Mouse (Mus musculus): Measurements from ENCODE around the gene Ppil4. TPM values are rescaled to one million over a fixed set of nuclear protein-coding genes. Genes with fewer than 3 reads are reported as not detected.
A peak's percentile ranks its signal among the peaks of the same experiment; 100 is the strongest.

Ppil4 gene
- polyA plus RNA-seq, 1 experiment from 2014 or later: 49.1 TPM

DNA sequence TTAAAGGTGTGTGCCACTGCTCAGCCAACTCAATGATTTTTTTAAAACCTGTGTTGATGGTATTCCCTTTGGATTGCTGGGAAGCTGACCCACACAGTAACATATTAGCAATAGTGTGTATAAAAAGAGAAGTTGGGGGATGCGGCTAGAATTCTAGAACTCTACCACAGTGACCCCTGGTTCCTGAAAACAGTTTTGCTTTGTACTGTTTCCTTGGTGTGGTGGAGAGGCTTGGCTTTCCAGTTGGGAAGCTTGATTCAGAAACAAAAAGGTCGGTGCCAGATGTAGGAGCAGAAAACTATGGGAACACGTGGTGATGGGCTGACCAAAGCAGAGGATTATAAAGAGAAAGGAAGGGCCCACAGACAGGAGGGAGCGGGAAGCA is 32.6 kb downstream of the Ppil4 start:
- H3K9me3 ChIP-seq (replicated peaks; ENCODE audit: control insufficient read depth, low read length): no peaks in the 10 kb centered on the region
- no peak overlapping the region for H3K27ac ChIP-seq (replicated peaks; ENCODE audit: low read depth, low read length)
- no peaks in the 10 kb centered on the region for H3K4me1 ChIP-seq (ENCODE audit: control insufficient read depth, insufficient read depth, low read length)
- no peak for ATAC-seq (replicated peaks; ENCODE audit: insufficient number of reproducible peaks, low FRiP score, low TSS enrichment, low read depth)
- H3K36me3 ChIP-seq (replicated peaks; ENCODE audit: control insufficient read depth, insufficient read depth, low read depth, low read length): no peaks in the 10 kb centered on the region; the same call in 1 of the 2 replicates
- WGBS: 87% methylated on average over 4 of the region's 4 CpGs
- no peak overlapping the region for H3K4me2 ChIP-seq (ENCODE audit: low read depth, low read length)
- DNase-seq (ENCODE audit: low spot score): no peak
- H3K9ac ChIP-seq (replicated peaks; ENCODE audit: low read length): no peak overlapping the region
- H3K4me3 ChIP-seq (ENCODE audit: low read depth, low read length): no peak overlapping the region
- no peaks in the 10 kb centered on the region for H3K27me3 ChIP-seq (ENCODE audit: control insufficient read depth, insufficient read depth, low read length)

DNA sequence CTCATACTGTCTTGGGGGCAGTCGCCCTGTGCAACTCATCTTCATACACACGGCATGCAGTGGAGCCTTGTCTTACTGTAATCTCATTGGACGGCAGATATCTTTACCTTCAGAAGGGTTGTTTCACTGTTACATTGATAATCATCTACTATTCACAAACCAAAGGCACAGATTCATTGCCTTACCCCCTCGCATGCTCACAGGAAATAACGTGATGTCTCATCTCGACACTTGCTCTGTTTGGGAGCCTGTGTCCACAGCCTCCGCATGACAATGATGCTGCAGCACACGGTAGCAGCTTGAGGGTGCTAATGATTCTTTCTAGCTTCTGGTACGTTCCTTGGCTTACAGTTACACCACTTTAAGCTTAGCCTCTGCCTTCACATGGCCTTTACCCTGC is 33.4 kb downstream of the Ppil4 start:
- 91% methylated on average over 9 of the region's 9 CpGs for WGBS
- H3K36me3 ChIP-seq (replicated peaks; ENCODE audit: control insufficient read depth, insufficient read depth, low read depth, low read length): no peaks in the 10 kb centered on the region; the same call in 1 of the 2 replicates
- ATAC-seq (replicated peaks; ENCODE audit: insufficient number of reproducible peaks, low FRiP score, low TSS enrichment, low read depth) (no peak), DNase-seq (ENCODE audit: low spot score) (no peak)
- no peaks in the 10 kb centered on the region for H3K27me3 ChIP-seq (ENCODE audit: control insufficient read depth, insufficient read depth, low read length)
- no peak overlapping the region for H3K4me2 ChIP-seq (ENCODE audit: low read depth, low read length)
- no peaks in the 10 kb centered on the region for H3K4me1 ChIP-seq (ENCODE audit: control insufficient read depth, insufficient read depth, low read length)
- H3K9ac ChIP-seq (replicated peaks; ENCODE audit: low read length): no peak overlapping the region
- no peaks in the 10 kb centered on the region for H3K9me3 ChIP-seq (replicated peaks; ENCODE audit: control insufficient read depth, low read length)
- no peak overlapping the region for H3K27ac ChIP-seq (replicated peaks; ENCODE audit: low read depth, low read length)
- no peak overlapping the region for H3K4me3 ChIP-seq (ENCODE audit: low read depth, low read length)

DNA sequence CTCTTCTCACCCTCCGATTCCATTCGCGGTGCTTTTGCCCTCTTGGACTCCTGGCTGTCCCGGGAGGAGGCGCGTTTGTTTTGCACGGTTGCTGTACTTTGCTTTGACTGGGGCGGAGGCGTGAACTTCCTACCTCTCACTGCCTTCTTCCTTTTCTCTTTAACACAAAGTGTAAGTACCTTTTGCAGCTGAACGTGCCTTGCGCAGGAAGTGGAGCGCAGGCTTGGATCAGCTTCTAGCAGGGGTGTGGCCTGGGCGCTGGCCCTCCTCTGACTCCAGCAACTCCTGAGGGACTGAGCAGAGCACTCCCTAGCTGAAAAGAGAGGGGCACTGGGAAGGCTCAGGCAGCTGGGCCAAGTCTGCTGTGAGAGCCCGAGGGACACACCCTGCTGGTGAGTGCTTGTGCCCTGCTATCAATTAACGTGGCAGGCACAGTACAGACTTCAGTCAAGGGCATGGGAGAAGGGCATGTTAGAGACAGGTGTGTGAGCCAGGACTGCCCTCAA is 39.5 kb downstream of the Ppil4 start, which contains the start of gene Zc3h12d:
Zc3h12d (plus strand) TSS at position 300 of the 506 bp plus-strand sequence.
- H3K4me3 ChIP-seq (ENCODE audit: low read depth, low read length): 0 out of 2 replicates have a peak within 1 kb of the TSS, but pooled peaks have one; percentile 0
- peak within 1 kb of the TSS; percentile 7 for H3K4me2 ChIP-seq (ENCODE audit: low read depth, low read length)
- H3K9ac ChIP-seq (replicated peaks; ENCODE audit: low read length): 0 out of 2 replicates have a peak within 1 kb of the TSS, but pooled peaks have one; percentile 11
- H3K36me3 ChIP-seq (replicated peaks; ENCODE audit: control insufficient read depth, insufficient read depth, low read depth, low read length): no peaks in the 10 kb centered on the region
- DNase-seq (ENCODE audit: low spot score): peak; percentile 35
- WGBS: 4% methylated on average over 15 of the region's 15 CpGs
- no peaks in the 10 kb centered on the region for H3K4me1 ChIP-seq (ENCODE audit: control insufficient read depth, insufficient read depth, low read length)
- H3K27ac ChIP-seq (replicated peaks; ENCODE audit: low read depth, low read length): no peak within 1 kb of the TSS
- H3K27me3 ChIP-seq (ENCODE audit: control insufficient read depth, insufficient read depth, low read length): no peaks in the 10 kb centered on the region
- no peaks in the 10 kb centered on the region for H3K9me3 ChIP-seq (replicated peaks; ENCODE audit: control insufficient read depth, low read length)
- ATAC-seq (replicated peaks; ENCODE audit: insufficient number of reproducible peaks, low FRiP score, low TSS enrichment, low read depth): 0 out of 2 replicates have a peak, but pooled peaks have one; percentile 59

DNA sequence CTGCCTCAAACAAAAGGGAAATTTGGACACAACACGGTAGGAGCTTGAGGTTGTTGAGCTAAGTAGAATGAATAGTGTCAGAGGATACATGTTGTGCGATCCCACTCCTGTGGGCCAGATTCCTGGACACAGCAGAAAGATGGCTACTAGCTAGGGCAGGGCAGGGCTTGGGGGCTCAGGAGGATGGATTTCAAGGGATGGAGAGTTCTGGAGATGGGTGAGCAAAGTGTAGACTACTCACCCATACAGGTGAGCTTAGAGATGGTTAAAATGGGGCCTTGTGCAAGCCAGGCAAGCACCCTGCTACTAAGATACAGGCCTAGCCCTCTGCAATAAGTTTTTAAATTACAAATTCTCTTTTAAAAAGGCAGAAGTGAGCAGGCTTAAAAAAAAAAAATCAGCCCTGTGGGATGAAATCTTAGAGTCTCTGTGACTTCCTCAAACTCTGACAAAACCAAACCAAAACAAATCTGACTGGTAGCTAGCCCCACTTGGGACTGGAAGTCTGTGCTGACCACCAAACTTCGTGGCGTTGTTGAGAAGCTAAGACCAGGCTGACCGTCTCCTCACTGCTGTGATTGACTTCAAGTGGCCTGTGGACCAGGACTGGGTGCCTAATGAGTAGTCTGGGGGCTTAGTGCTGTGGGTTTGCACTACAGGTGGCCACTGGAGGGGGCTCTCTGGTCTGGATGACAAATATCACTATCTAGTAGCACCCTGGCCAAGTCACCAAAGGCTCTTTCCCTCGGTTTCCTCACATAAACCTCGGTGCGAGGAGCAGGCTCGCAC is 40.9 kb downstream of the Ppil4 start:
- Histone ChIP-seq H3K36me3 (replicated peaks; ENCODE audit: control insufficient read depth, insufficient read depth, low read depth, low read length) (no peaks in the 10 kb centered on the region), H3K27ac (replicated peaks; ENCODE audit: low read depth, low read length) (no peak overlapping the region), H3K9ac (replicated peaks; ENCODE audit: low read length) (no peak overlapping the region), H3K4me3 (ENCODE audit: low read depth, low read length) (no peak overlapping the region), H3K9me3 (replicated peaks; ENCODE audit: control insufficient read depth, low read length) (no peaks in the 10 kb centered on the region), H3K4me2 (ENCODE audit: low read depth, low read length) (no peak overlapping the region), H3K4me1 (ENCODE audit: control insufficient read depth, insufficient read depth, low read length) (no peaks in the 10 kb centered on the region), H3K27me3 (ENCODE audit: control insufficient read depth, insufficient read depth, low read length) (no peaks in the 10 kb centered on the region)
- ATAC-seq (replicated peaks; ENCODE audit: insufficient number of reproducible peaks, low FRiP score, low TSS enrichment, low read depth): no peak
- 80% methylated on average over 9 of the region's 9 CpGs for WGBS
- no peak for DNase-seq (ENCODE audit: low spot score)

DNA sequence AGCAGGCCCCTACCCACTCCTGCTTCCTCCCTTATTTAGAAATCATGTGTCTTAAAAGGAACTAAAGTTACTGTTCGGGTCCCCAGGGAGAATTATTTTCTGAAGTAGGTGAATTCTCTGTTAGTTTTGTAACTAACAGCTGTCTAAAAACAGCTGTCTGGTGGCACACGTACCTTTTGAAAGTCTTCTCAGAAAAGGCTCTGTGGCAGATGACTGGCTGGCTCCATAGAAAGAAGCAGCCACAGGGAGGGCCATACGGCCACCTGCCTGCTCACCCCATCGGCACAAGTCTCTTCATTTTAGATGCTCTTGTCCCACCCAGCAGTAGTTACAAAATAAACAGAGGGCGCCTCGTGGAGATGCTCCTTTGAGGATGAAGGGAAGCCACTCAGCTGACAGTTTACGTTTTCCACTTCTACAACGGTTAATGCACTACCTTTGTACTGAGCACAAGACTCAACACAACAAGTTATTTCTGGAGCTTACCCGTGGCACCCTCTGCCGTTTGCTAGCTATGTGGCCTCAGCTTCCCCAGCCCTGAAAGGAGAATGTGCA is 42.1 kb downstream of the Ppil4 start:
- no peak for ATAC-seq (replicated peaks; ENCODE audit: insufficient number of reproducible peaks, low FRiP score, low TSS enrichment, low read depth)
- Histone ChIP-seq H3K4me2 (ENCODE audit: low read depth, low read length) (no peak overlapping the region), H3K4me1 (ENCODE audit: control insufficient read depth, insufficient read depth, low read length) (no peaks in the 10 kb centered on the region), H3K4me3 (ENCODE audit: low read depth, low read length) (no peak overlapping the region), H3K9me3 (replicated peaks; ENCODE audit: control insufficient read depth, low read length) (no peaks in the 10 kb centered on the region), H3K27me3 (ENCODE audit: control insufficient read depth, insufficient read depth, low read length) (no peaks in the 10 kb centered on the region), H3K9ac (replicated peaks; ENCODE audit: low read length) (no peak overlapping the region), H3K27ac (replicated peaks; ENCODE audit: low read depth, low read length) (no peak overlapping the region), H3K36me3 (replicated peaks; ENCODE audit: control insufficient read depth, insufficient read depth, low read depth, low read length) (no peaks in the 10 kb centered on the region)
- 74% methylated on average over 10 of the region's 10 CpGs for WGBS
- no peak for DNase-seq (ENCODE audit: low spot score)

DNA sequence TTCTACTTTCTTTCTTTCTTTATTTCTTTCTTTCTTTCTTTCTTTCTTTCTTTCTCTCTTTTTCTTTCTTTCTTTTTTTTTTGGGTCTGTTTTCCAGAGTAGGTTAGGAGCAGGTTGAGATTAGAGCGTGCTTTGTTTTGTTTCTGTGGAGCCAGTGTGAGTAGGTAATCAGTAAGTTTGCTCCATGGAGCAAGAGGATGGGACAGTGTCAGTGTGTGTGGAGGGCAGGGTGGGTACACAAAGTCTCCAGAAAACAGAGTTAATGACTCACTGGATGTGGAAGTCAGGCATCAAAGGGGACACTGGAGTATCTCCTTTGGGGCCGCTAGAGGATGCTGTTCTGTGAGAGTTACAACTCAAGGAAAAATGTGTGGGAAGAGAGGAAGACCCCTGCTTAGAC is 44.2 kb downstream of the Ppil4 start:
- Histone ChIP-seq H3K9me3 (replicated peaks; ENCODE audit: control insufficient read depth, low read length) (no peaks in the 10 kb centered on the region), H3K27ac (replicated peaks; ENCODE audit: low read depth, low read length) (no peak overlapping the region), H3K9ac (replicated peaks; ENCODE audit: low read length) (no peak overlapping the region), H3K4me2 (ENCODE audit: low read depth, low read length) (no peak overlapping the region), H3K36me3 (replicated peaks; ENCODE audit: control insufficient read depth, insufficient read depth, low read depth, low read length) (no peaks in the 10 kb centered on the region), H3K27me3 (ENCODE audit: control insufficient read depth, insufficient read depth, low read length) (no peaks in the 10 kb centered on the region), H3K4me1 (ENCODE audit: control insufficient read depth, insufficient read depth, low read length) (no peaks in the 10 kb centered on the region), H3K4me3 (ENCODE audit: low read depth, low read length) (no peak overlapping the region)
- no peak for ATAC-seq (replicated peaks; ENCODE audit: insufficient number of reproducible peaks, low FRiP score, low TSS enrichment, low read depth)
- no peak for DNase-seq (ENCODE audit: low spot score)
- WGBS: 68% methylated on average over 2 of the region's 2 CpGs

DNA sequence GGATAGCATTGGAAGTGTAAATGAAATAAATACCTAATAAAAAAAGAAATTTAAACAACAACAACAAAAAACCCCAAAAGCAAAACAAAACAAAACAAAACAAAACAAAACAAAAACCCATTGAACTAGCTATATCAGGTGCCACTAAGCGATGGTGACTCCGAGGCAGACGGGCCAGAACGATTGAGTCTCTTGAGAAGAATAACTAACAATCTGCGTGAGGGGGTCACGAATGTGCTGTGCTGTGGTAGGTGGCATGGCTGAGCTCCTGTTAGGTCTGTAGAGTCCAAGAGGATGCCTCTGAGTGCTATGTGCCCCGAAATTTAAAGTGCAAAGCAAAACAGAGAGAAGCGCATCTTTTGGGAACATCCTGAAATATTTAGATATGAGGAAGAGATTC is 44.8 kb downstream of the Ppil4 start:
- Histone ChIP-seq H3K4me2 (ENCODE audit: low read depth, low read length) (no peak overlapping the region), H3K9ac (replicated peaks; ENCODE audit: low read length) (no peak overlapping the region), H3K36me3 (replicated peaks; ENCODE audit: control insufficient read depth, insufficient read depth, low read depth, low read length) (no peaks in the 10 kb centered on the region), H3K4me3 (ENCODE audit: low read depth, low read length) (no peak overlapping the region), H3K27me3 (ENCODE audit: control insufficient read depth, insufficient read depth, low read length) (no peaks in the 10 kb centered on the region), H3K27ac (replicated peaks; ENCODE audit: low read depth, low read length) (no peak overlapping the region), H3K4me1 (ENCODE audit: control insufficient read depth, insufficient read depth, low read length) (no peaks in the 10 kb centered on the region), H3K9me3 (replicated peaks; ENCODE audit: control insufficient read depth, low read length) (no peaks in the 10 kb centered on the region)
- 85% methylated on average over 8 of the region's 8 CpGs for WGBS
- no peak for DNase-seq (ENCODE audit: low spot score)
- no peak for ATAC-seq (replicated peaks; ENCODE audit: insufficient number of reproducible peaks, low FRiP score, low TSS enrichment, low read depth)

DNA sequence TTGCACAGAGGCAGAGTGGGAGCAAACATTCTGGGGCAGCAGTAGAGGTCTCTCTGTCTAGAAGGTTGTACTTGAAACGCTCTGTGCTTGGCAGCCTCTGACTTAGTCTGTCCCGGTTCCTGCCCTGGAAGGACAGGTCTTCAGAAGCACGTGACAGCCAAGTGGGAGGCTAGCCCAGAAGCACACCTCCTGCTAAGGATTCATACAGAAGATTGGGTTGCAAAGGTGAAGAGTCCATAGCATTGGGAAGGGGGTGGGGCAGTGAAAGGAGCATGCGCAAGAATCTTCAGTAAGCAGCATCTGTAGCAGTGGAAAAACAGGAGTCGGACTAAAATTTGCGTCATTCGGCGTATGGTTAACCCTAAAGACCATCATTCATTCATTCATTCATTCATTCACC is 45.3 kb downstream of the Ppil4 start:
- ATAC-seq (replicated peaks; ENCODE audit: insufficient number of reproducible peaks, low FRiP score, low TSS enrichment, low read depth): no peak
- Histone ChIP-seq H3K4me2 (ENCODE audit: low read depth, low read length) (no peak overlapping the region), H3K9me3 (replicated peaks; ENCODE audit: control insufficient read depth, low read length) (no peaks in the 10 kb centered on the region), H3K27me3 (ENCODE audit: control insufficient read depth, insufficient read depth, low read length) (no peaks in the 10 kb centered on the region), H3K9ac (replicated peaks; ENCODE audit: low read length) (no peak overlapping the region), H3K4me3 (ENCODE audit: low read depth, low read length) (no peak overlapping the region), H3K4me1 (ENCODE audit: control insufficient read depth, insufficient read depth, low read length) (no peaks in the 10 kb centered on the region), H3K27ac (replicated peaks; ENCODE audit: low read depth, low read length) (no peak overlapping the region), H3K36me3 (replicated peaks; ENCODE audit: control insufficient read depth, insufficient read depth, low read depth, low read length) (no peaks in the 10 kb centered on the region)
- WGBS: 89% methylated on average over 8 of the region's 8 CpGs
- no peak for DNase-seq (ENCODE audit: low spot score)
